Mouse (Mus musculus) adrenal gland (tissue): ENCODE data around the gene Lrrk1.

ENCODE experiments used
- intact Hi-C: fragments of 180-260 bp; cut with DNase I; formaldehyde crosslinking; loops from one replicate; pipeline ENCODE4 v1.15.1; 2025

Gene Lrrk1

DNA sequence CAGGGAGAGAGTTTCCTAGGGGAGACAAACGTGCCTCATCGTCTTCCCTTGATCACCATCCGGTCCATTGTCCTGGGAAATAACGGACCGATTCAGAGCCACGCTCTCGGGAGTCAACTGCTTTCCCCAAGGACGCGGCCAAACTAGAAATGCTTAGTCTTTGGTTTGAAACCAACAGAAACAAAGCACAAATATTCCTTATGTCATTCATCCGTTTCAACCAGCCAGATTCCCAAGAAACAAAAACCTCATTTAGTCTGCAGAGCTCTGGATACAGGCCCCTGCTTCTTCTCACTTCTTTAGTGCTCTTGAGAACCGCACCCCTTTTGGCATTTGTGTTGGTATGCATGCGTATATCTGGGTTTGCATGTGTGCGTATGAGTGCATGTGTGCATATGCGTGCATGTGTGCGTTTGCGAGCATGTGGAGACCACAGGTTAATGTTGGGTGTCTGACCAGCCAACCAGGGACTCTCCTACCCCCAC, 82.4 kb downstream of the Lrrk1 start:
- intact Hi-C loops, result loop anchor here (5.0 kb wide), 1 partner anchor 357 kb away; no protein-coding TSS in a partner anchor

DNA sequence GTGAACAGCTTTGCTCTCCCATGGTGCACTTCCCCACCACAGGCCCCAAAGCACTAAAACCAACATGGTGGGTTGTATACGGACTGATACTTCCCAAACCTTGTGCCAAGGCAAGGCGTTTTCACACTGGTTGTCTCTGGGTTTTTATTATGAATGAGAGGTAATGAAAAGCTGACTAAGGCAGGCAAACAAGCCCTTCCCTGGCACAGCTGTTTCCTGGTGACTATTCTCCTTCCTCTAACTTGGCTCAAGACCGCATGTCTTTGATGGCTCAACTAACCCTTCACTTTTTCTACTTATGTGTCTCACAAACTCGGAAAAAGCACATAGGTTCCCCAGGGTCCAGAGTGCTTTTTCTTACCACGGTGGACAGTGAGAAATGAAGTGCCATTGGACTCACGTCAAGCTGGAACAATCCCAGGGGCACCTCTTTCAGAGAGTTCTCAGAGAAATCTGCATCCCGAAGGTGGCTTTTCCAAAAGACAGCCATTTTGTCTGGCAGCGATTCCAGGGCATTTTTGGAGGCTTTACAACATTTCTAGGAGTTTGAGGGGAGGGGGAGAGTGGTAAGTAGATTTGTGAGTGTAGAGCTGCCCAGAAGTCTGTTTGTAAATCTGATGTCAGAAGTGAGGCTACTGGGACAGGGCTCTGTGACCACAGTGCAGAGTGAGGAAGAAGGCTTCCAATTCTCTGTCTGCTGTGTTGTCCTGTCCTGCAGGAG, 83.0 kb downstream of the Lrrk1 start:
- intact Hi-C loops, result loop anchor here (5.0 kb wide), 1 partner anchor 357 kb away; no protein-coding TSS in a partner anchor

GRCm38 (mm10) chr7:66303922-66304660, 84.1 kb downstream of the Lrrk1 start:
- intact Hi-C loops, result no loop called here

DNA sequence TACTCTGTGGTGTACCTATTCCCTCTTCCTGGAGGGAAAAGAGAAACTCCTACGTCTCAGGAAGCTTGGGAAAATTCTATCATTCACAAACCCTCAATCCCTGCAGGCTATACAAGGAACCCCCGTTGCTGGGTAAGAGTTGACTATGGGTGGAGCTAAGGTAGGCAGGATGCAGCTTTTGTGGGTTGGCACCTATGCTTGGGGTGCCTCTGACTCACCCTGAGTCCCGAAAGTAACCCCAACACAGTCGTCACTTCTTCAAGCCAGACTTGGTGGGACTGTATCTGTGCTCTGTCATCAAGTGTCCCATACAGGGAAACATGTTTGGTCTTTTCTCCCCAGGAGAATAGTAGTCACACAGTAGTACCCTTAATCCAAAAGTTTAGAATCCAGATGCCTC, 86.7 kb downstream of the Lrrk1 start:
- intact Hi-C loops, result loop anchor here (2.0 kb wide), 1 partner anchor 199 kb away; no protein-coding TSS in a partner anchor

GRCm38 (mm10) chr7:66300680-66301079, 87.5 kb downstream of the Lrrk1 start:
- intact Hi-C loops, result loop anchor here (2.0 kb wide), 1 partner anchor 198 kb away; no protein-coding TSS in a partner anchor

DNA sequence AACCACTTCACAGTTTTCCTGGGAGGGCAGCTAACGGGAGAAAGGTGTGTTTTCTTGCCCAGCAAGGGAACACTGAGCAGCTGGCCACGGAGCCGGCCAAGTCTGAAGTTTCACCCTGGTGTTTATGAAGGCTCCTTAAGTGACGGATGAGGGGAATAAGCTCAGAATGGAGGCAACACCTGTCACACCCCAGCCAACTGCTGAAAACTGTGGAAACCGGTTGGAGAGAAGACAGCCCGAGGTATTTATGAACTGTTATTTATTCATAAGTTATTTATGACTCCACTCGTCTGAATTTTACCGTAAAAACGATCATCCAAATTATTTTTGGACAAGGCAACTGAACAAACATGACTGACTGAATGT, 90.5 kb downstream of the Lrrk1 start:
- intact Hi-C loops, result no loop called here

- intact Hi-C loops, result no loop called here
Observed at GRCm38 (mm10) chr7:66296921-66297655, 91.1 kb downstream of the Lrrk1 start.

DNA sequence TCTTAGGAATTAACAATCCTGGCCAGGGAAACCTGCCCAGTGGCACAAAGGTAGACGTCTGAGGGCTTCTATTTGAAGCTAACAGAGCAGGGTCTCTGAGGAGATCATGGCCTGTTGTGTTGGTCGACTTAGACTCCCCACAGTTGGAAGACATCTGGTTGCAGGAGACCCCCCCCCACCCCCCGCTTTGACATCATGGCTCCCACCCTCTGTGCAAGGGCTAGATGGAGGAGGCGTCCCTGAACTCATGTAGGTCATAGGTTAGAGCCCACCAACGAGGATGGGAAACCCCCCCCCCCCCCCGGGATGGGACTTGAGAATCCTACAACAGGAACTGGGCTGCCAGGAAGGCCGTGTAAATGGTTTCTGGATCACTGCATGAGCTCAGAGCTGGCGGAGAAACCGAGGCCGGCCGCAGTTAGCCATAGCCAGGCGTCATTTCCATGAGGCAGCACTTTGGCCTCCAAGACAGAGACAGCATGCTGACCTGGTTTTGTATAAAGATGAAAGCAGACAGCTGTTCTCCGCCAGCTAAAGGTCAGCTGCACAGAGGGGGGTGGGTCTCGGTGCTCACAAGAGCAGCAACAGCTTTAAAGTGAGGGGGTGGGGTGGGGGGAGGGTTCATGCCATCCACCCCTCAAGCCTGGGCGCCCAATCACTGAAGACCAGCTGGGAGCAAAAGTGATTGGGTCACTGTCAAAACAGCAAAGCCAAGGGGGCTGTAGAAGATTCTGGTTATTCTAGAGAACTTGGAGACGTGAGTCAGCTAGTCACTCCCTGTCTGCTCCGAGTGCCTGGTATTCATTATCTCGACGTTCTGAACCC, 95.4 kb downstream of the Lrrk1 start:
- intact Hi-C loops, result no loop called here

DNA sequence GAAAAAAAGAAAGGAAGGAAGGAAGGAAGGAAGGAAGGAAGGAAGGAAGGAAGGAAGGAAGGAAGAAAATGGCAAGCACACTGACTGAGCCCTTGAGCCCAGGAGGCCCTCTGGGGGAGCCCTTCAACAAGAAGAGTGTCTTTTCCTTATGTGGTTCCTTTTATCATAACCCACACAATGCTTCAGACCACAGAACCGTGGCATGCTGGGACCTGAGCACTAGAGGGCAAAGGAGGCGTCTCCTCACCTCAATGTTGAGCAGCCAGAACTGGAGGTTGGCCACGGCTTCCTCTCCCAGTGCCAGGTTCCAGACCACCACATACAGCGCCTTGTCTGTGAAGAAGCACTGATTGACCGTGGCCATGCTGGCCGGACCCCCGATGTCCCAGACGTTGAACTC, 96.1 kb downstream of the Lrrk1 start:
- intact Hi-C loops, result no loop called here

DNA sequence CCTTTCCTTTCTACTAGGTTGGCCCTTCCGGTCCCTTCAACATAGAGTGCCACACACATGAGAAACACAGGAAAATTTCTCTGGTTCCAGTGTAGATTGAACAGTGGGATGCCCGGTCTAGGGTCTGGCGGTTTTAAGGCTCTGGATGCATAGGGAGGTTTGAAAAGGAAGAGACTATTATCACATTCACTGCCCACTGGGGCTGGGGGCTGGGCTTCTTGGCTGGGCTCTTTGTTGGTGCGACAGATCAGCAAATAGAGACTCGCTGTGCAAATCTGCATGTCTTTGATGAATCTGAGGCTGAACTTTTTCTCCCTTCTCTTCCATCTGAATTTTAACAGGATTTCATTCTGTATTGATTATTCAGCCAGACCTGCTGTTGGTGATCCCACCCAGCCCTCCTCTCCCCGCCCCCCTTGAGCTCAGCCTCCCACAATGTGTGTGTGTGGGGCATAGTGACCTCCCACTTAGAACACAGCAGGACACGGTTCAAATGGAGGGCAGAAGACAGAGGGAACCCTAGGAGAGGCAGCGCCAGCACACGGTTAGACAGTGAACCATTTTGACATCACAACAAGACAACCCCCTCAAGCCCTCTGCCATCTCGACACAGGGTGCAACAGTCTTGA, 105.1 kb downstream of the Lrrk1 start:
- intact Hi-C loops, result no loop called here

DNA sequence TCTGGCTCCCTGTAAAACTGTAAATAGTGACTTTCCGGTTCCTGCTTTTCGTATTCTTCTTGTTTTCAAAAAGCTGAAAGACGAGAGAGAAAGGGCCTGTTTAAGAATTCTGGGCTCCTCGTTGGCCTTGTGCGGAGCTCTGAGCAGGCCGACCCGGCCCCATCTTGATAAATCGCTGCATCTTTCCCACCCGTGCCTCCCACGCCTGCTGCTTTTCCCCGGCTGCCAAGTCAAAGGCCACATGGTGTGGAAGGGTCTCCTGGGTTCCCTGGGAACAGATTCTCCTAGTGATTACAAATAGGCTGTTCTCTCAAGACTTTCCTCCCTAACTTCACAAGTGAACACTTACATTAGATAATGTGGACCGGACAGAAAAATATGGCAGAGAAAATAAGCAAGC, 105.9 kb downstream of the Lrrk1 start:
- intact Hi-C loops, result no loop called here

DNA sequence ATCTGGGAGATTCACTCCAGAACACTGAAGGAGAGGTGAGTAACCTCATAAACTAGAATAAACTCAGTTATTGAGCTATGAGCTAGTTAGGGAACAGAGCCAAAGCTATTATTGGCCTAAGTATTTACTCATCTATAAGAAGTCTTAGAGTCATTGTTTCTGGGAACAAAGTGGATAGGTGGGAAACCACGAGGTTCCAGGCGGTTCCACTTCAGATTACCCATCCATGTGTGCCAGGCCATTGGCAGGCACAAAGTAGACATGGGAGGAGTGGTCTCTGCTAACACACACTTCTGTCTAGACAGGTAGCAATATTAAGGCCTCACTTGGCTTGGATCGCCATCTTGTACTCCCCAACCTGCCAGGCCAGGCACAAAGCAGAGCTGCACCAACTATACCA, 110.1 kb downstream of the Lrrk1 start:
- intact Hi-C loops, result no loop called here

DNA sequence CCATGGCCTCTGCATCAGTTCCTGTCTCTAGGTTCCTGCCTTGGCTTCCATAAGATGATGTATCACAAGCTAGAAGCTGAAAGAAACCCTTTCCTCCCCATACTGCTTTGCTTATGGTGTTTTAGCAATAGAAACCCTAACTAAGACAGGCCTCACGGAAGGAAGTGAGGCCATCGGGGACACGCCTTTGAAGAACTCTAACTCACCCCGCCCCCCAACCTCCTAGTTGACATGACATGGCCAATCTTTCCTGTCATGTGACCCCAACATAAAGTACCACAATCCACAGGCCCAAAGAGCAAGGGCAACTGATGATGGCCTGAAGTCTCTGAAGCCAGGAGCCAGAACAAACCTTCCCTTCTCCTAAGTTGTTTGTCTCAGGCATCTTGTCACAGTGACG, 114.7 kb downstream of the Lrrk1 start:
- intact Hi-C loops, result no loop called here

DNA sequence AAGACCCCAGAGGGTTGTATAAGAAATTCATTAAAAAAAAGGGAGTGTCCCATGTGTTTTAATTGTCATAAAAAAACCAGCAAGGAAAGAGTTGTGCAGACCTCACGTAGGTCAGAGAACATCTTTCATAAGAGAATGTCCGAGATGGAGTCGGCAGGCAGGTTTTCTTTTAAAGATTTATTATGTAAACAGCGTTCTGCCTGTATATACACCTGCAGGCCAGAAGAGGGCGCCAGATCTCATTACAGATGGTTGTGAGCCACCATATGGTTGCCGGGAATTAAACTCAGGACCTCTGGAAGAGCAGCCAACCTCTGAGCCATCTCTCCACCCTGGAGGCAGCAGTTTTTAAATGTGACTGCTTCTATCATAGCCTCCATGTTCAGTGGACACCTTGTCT, 116.9 kb downstream of the Lrrk1 start:
- intact Hi-C loops, result no loop called here

- intact Hi-C loops, result no loop called here
Observed at GRCm38 (mm10) chr7:66266942-66267850, 121.0 kb downstream of the Lrrk1 start.

- intact Hi-C loops, result no loop called here
Observed at GRCm38 (mm10) chr7:66263421-66263820, 124.7 kb downstream of the Lrrk1 start.

DNA sequence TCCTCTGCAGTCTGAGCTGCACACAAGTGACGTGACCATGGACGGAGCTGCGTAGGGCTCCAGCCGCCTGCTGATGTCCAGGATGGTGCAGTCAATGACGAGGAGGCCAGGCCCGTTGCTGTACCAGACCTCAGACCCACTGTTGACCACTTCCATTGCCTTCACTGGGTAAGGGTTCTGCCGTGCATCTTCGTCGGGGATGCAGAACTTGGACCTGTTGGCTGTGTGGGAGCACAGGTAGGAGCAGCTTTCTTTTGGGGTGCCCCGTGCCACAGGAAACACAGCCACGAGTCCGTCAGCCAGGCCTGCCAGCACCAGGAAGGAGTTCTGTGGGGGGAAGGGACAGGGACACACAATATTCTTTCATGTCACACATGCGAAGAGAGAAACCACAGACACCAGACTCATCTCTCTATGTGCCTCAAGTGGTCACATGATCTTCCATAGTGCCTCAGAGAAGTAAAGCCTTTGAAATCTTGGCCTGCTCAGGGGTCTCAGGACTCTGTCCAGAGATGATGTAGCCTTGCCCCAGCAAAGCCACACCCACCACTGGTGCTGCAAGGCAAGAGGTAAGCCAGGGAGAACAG, 125.5 kb downstream of the Lrrk1 start:
- intact Hi-C loops, result no loop called here

- intact Hi-C loops, result no loop called here
Observed at GRCm38 (mm10) chr7:66260763-66261390, 127.3 kb downstream of the Lrrk1 start.

DNA sequence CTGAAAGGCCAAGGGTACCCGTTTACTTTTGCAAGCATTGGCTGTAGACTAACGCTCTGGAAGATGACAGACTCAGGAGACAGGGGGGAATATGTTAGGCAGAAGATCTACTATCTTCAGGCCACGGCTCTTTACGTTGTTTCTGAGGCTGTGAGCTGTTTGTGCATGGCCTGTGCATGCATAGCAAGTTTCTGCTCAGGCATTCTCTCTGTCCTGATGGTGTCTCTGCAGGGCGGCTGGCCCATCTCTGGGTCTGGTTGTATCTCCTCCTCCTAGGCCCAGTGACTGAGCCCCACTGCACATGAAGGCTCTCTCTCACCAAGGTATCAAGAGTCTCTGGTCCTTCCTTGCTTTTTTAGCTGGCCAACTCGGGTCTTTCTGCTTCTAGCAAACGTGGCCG, 127.9 kb downstream of the Lrrk1 start:
- intact Hi-C loops, result no loop called here
